Mouse (Mus musculus) spleen, adult 2 months (tissue): ENCODE data around the gene Gimap5.

Experiments
- CTCF ChIP-seq: fragments of 200-500 bp; IDR thresholded peaks from 2 replicates; pipeline ENCODE4 v1.5.1; 2011; ENCODE audit warnings: mild to moderate bottlenecking, inconsistent platforms; ENCODE audit not compliant: insufficient read depth, insufficient read length, insufficient replicate concordance; ENCODE audit errors: extremely low read depth
- POLR2A ChIP-seq: fragments of 200-500 bp; IDR thresholded peaks from 2 replicates; pipeline ENCODE4 v1.6.1; 2011; ENCODE audit warnings: low read depth, low read length, inconsistent platforms

GRCm38 (mm10) chr6:48768178-48768869 lies 22.3 kb downstream of the Gimap5 start:
- TF ChIP-seq CTCF (no peak), POLR2A (peak; percentile 47)
